Mouse (Mus musculus): ENCODE data around the gene Zfp948. TPM values are rescaled to one million over a fixed set of nuclear protein-coding genes. Genes with fewer than 3 reads are reported as not detected.

Gene Zfp948
- polyA plus RNA-seq (2015; fragmentation: Nextera tagmentation; extraction: Ambion mirVana): 9.7 and 11.4 TPM in 2 replicates

DNA sequence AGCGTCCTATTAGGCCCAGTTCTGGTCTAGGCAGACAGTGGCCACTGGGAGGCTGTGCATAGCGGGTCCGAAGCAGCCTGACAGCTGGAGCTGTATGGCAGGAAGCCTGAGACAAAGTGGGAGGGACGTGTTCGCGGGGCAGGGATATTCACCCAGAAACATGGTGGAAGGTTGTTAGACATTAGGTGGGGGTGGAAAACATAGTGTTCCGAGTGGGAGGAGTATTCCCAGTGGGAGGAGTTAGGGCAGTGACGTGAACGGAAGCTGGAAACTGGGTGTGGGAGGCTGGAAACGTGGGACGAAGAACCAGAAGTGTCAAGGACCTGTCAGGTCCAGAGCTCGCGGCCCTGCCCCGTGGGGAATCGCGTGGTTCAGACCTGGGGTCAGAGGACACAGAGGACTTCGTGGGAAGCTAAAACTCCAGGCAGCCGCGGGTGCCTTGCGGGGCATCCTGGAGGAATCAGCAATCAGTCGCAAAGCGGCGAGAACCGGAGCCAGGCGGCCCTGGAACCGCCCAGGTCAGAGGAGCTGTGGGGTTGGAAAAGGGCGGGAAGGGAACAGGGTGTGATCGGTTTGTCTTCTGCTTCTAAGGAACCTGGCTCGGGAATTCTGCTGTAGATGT lies at the start of gene Zfp948:
Gene Zfp948 (plus strand): TSS at position 281 of the 622 bp plus-strand sequence.
- H3K9ac ChIP-seq: peak within 1 kb of the TSS; percentile 64
- under 1% methylated on average over 29 of the region's 29 CpGs for WGBS
- peak within 1 kb of the TSS; percentile 83 for H3K4me2 ChIP-seq
- peak within 1 kb of the TSS; percentile 93 for H3K27ac ChIP-seq
- no peaks in the 10 kb centered on the region for H3K27me3 ChIP-seq
- H3K4me1 ChIP-seq (replicated peaks): peaks cover 7% of the 10 kb centered on the region
- H3K9me3 ChIP-seq (replicated peaks): no peaks in the 10 kb centered on the region
- peak within 1 kb of the TSS; percentile 67 for H3K4me3 ChIP-seq
- H3K36me3 ChIP-seq: peaks cover 10% of the 10 kb centered on the region; the same call in 1 of the 2 replicates
- peak; percentile 96 for ATAC-seq (replicated peaks; ENCODE audit: insufficient number of reproducible peaks, insufficient read depth, low FRiP score, low read depth)

DNA sequence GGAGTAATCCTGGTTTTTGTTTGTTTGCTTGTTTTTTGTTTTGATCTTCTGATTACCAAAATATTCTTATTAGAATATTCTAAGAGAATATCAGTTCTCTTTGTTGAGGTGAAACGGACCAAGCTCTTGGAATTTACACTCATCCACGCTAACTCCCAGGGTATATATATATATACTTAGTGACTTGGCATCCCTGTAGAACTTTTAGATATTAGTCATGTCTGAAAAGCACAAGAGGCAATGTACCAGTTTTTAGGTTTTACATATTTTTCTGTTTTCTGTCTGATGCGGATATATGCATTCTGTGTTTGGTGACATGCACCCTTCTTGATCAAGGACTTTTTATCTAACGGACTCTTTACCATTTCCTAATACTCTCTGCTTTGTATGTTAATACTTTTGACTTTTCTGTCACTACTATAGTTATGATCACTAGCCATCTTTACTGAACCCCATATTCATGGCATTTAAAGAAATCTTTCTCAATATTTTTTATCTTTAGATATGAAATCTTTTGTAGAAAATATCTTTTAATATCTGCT lies 49.6 kb upstream of the Zfp948 start:
- peaks cover 11% of the 10 kb centered on the region for H3K4me1 ChIP-seq (replicated peaks)
- no peaks in the 10 kb centered on the region for H3K27me3 ChIP-seq
- H3K27ac ChIP-seq: peak overlapping the region; percentile 81
- H3K4me3 ChIP-seq: peak overlapping the region; percentile 56
- peak overlapping the region; percentile 52 for H3K9ac ChIP-seq
- H3K9me3 ChIP-seq (replicated peaks): no peaks in the 10 kb centered on the region
- WGBS: 24% methylated on average over 4 of the region's 4 CpGs
- ATAC-seq (replicated peaks; ENCODE audit: insufficient number of reproducible peaks, insufficient read depth, low FRiP score, low read depth): no peak
- H3K36me3 ChIP-seq: no peaks in the 10 kb centered on the region
- H3K4me2 ChIP-seq: peak overlapping the region; percentile 80

DNA sequence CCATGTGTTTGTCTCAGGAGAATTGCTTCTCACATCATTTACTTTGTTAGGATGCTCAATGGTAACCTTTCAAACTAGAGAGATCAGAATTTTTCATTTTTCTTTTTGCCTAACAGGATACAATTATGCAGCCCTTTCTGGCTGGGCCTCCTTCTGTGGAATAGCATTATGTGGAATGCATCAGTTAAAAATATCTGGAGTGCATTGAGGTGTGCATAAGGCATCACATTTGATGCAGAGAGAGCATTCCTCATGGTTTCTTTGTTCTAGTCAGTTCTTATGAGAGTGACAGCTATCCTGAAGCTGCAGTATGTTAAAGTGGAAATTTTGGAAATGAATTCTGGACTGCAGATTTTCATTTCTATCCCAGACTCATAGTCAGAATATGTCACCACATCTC lies 40.5 kb upstream of the Zfp948 start:
- Histone ChIP-seq H3K27ac (no peak overlapping the region), H3K4me3 (no peak overlapping the region), H3K9me3 (replicated peaks) (no peaks in the 10 kb centered on the region), H3K36me3 (no peaks in the 10 kb centered on the region), H3K4me2 (no peak overlapping the region), H3K9ac (no peak overlapping the region), H3K27me3 (no peaks in the 10 kb centered on the region), H3K4me1 (replicated peaks) (peaks cover 2% of the 10 kb centered on the region; the same call in 1 of the 2 replicates)
- no peak for ATAC-seq (replicated peaks; ENCODE audit: insufficient number of reproducible peaks, insufficient read depth, low FRiP score, low read depth)

DNA sequence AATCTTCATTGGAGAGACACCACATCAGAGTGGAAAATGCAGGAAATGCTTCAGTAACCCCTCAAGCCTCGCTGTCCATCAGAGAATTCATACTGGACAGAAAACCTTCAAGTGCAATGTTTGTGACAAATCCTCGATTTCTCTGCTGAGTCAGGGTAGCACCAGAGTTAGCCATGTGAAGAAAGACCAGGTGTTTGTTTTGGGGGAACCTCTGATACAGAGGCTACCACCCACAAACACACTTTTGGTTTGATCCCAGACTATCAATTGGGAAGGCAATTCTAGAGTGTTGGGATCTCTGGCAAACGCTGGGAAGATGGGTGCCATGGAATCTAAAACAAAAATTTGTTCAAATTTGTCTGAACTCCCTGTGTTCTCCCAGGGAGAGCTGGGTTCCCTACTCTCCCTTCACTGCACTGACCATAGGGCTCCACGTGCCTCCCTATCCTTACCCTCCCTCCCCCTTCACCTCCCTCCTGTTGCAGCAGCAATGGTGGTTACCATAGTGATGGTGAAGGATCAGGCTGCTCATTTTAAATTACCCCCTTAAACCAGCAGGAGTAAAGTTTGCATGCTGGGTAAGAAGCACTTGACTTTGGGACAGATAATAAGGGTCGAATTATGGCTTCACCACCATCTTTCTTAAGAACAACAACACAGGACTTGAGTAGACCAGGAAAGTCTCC lies 36.0 kb upstream of the Zfp948 start:
- no peak overlapping the region; the same call in 1 of the 2 replicates for H3K27ac ChIP-seq
- no peaks in the 10 kb centered on the region for H3K36me3 ChIP-seq
- H3K9me3 ChIP-seq (replicated peaks): no peaks in the 10 kb centered on the region
- ATAC-seq (replicated peaks; ENCODE audit: insufficient number of reproducible peaks, insufficient read depth, low FRiP score, low read depth): no peak
- H3K27me3 ChIP-seq: no peaks in the 10 kb centered on the region
- 71% methylated on average over 5 of the region's 5 CpGs for WGBS
- no peak overlapping the region for H3K4me3 ChIP-seq
- peaks cover 22% of the 10 kb centered on the region for H3K4me1 ChIP-seq (replicated peaks)
- peak overlapping the region; percentile 77; the same call in 1 of the 2 replicates for H3K4me2 ChIP-seq
- no peak overlapping the region for H3K9ac ChIP-seq

DNA sequence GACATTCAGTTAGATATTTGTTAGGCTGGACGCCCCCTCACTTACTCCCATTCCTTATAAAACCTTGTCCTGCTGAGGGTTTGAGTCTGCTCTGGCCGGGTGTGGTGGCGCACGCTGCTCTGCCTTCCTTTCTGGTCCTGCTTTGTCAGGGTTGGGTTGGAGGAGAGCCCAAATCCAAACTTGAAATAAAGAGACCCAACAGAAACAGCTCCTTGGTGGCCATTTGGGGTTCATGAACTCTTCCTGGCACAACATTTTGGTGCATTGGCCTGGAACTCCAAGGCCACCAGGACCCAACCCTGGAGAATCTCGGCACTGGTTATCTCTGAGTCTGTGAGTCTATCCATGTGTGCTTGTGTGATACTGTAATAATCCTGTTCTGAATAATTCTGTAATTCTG lies 35.2 kb upstream of the Zfp948 start:
- peak overlapping the region; percentile 97 for H3K9ac ChIP-seq
- H3K27me3 ChIP-seq: no peaks in the 10 kb centered on the region
- H3K4me3 ChIP-seq: peak overlapping the region; percentile 91
- H3K27ac ChIP-seq: peak overlapping the region; percentile 99
- H3K36me3 ChIP-seq: no peaks in the 10 kb centered on the region
- H3K9me3 ChIP-seq (replicated peaks): no peaks in the 10 kb centered on the region
- H3K4me2 ChIP-seq: peak overlapping the region; percentile 77
- no peak for ATAC-seq (replicated peaks; ENCODE audit: insufficient number of reproducible peaks, insufficient read depth, low FRiP score, low read depth)
- H3K4me1 ChIP-seq (replicated peaks): peaks cover 23% of the 10 kb centered on the region
- WGBS: 51% methylated on average over 5 of the region's 5 CpGs

DNA sequence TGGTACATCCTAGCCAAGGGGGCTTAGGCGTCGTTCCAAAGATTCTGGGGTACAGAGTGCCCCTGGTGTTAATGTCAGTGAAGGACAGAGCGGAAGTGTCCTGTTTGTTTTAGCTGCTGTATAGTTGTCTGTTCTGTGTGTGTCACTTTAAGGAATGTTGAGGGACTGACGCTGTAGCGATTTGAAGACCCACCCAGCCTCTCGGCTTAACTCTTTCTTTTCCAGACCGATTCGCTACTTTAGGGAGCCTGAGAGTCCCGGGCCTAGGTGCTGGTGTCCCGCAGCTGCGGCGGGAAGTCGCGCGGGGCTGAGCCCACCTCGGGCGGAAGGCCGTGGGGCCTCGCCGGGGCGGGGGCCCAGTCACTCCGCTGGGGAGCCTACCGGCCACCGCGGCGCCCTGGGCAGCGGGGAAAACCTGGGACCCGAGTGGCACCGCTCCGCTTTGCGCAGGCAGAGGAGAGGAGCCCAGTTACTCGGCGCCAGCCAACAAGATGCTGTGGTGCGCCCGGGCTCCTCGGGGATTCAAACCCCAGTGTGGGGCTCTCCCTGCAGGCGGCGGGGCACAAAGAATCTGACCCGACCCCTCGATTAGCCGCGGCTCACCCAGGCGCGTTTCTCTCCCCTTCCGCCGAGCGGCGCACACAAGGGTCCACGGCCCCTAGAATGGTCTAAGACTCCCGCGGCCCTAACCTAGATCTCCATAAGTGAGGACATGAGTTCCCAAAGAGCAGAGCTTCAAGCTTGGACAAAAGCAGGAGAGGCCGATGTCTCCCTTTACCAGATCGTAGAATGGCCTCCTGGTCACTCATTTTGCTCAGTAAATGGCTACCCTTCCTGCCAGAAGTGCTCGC lies 34.5 kb upstream of the Zfp948 start:
- peak overlapping the region; percentile 97 for H3K9ac ChIP-seq
- H3K9me3 ChIP-seq (replicated peaks): no peaks in the 10 kb centered on the region
- H3K4me2 ChIP-seq: peak overlapping the region; percentile 77
- H3K4me1 ChIP-seq (replicated peaks): peaks cover 23% of the 10 kb centered on the region
- H3K27ac ChIP-seq: peak overlapping the region; percentile 99
- peak overlapping the region; percentile 91 for H3K4me3 ChIP-seq
- ATAC-seq (replicated peaks; ENCODE audit: insufficient number of reproducible peaks, insufficient read depth, low FRiP score, low read depth): peak; percentile 87
- WGBS: under 1% methylated on average over 54 of the region's 54 CpGs
- no peaks in the 10 kb centered on the region for H3K27me3 ChIP-seq
- no peaks in the 10 kb centered on the region for H3K36me3 ChIP-seq

DNA sequence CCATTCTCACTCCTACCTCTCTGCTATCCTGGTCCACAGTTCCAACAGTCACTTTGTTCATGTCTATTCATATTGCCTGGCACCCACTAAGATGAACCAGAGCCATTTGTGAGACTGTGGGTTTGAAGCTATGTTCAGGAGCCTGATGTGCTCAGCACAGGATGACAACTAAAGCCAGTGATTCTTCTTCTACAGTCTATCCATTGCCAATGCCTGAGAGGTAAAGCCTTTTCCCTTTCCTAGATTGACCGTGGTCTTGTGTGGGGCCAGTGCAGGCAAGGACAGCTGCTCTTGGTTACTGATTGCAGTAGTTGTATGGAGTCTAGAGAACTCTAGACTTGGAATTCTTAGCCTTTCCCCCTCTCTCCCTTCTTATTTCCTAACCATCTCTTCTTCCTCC lies 32.8 kb upstream of the Zfp948 start:
- H3K27ac ChIP-seq: peak overlapping the region; percentile 69; the same call in 1 of the 2 replicates
- H3K4me3 ChIP-seq: no peak overlapping the region
- H3K9me3 ChIP-seq (replicated peaks): no peaks in the 10 kb centered on the region
- H3K27me3 ChIP-seq: no peaks in the 10 kb centered on the region
- no peak for ATAC-seq (replicated peaks; ENCODE audit: insufficient number of reproducible peaks, insufficient read depth, low FRiP score, low read depth)
- 84% methylated on average over 1 of the region's 1 CpGs for WGBS
- no peaks in the 10 kb centered on the region for H3K36me3 ChIP-seq
- no peak overlapping the region for H3K4me2 ChIP-seq
- peaks cover 23% of the 10 kb centered on the region for H3K4me1 ChIP-seq (replicated peaks)
- no peak overlapping the region for H3K9ac ChIP-seq

DNA sequence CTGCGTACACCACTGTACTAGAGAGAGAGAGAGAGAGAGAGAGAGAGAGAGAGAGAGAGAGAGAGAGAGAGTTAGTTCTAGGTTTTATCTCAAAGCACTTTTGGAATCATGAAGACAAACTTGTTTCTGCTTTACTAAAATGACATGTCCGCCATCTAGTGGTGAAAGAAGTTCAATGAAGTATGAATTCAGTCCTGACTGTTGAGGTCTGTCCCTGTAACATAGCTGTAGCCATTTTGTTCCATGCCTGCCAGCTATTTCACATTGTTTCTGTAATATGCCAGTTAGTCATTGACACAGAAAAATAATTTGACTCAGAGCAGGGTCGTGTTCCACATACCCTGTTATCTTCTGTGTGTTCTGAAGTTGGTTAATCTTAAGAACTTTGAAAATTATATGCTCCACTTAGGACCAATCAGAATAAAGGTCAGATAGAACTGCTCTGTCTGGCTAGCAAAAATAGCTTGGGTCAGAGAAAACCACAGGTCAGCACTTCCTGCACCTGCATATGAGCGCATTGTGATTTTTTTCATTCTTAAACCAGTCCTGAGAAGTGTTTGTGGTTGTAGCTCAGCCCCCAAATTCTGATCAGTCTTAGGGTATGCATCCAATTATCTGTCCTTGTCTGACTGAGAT lies 32.2 kb upstream of the Zfp948 start:
- Histone ChIP-seq H3K9me3 (replicated peaks) (no peaks in the 10 kb centered on the region), H3K4me1 (replicated peaks) (peaks cover 23% of the 10 kb centered on the region), H3K36me3 (no peaks in the 10 kb centered on the region), H3K4me2 (peak overlapping the region; percentile 88), H3K27me3 (no peaks in the 10 kb centered on the region), H3K27ac (peak overlapping the region; percentile 69), H3K9ac (no peak overlapping the region), H3K4me3 (no peak overlapping the region)
- peak; percentile 37; the same call in 1 of the 2 replicates for ATAC-seq (replicated peaks; ENCODE audit: insufficient number of reproducible peaks, insufficient read depth, low FRiP score, low read depth)
- whole genome bisulfite sequencing: 9% methylated on average over 4 of the region's 4 CpGs

DNA sequence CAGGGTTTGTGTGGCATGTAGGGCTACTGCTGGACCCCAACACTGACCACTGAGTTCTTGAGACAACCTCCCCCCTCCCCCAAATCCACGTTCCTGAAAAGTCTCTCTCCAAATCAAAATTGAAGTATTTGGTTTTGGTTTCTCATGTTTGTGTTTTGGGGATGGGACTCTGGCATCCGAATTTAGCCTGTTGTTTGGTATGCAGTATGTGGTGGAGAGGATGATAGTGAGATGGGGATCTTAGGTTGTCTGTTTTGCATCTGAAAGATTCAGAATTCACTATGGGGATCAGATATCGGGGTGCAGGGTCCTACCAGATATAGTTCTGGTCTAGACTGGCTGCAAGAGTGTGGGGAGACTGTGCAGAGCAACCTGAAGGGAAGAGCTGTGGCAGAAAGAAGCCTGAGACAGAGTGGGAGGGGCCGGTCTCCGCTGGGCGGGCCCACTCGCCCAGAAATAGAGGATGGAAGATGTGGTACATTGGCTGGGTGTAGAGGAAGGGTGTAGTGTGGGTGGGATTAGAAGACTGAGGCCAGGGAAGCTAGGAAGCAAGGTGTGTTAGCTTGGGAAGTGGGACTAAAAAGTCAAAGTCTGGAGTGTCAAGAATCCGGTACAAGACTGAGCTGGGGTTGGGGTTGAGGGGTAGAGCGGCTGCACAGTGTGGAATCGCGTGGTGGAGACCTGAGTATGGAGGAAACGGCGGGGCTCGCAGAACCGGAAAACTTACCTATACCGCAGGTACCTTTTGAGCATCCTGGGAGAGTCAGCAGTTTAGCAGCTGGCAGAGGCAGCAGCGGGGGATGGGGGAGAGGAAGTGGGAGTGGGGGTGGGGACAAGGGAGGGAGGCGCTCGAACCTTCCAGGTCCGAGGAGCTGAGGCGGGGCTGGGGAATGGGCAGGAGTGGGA lies 31.5 kb upstream of the Zfp948 start, which contains the start of gene Zfp52:
Gene Zfp52 (plus strand): TSS at position 444 of the 906 bp plus-strand sequence.
- peaks cover 23% of the 10 kb centered on the region for H3K4me1 ChIP-seq (replicated peaks)
- H3K4me3 ChIP-seq: peak within 1 kb of the TSS; percentile 69
- no peaks in the 10 kb centered on the region for H3K36me3 ChIP-seq
- WGBS: 3% methylated on average over 21 of the region's 21 CpGs
- H3K27ac ChIP-seq: peak within 1 kb of the TSS; percentile 69
- H3K9me3 ChIP-seq (replicated peaks): no peaks in the 10 kb centered on the region
- peak within 1 kb of the TSS; percentile 88 for H3K4me2 ChIP-seq
- peak within 1 kb of the TSS; percentile 64 for H3K9ac ChIP-seq
- ATAC-seq (replicated peaks; ENCODE audit: insufficient number of reproducible peaks, insufficient read depth, low FRiP score, low read depth): peak; percentile 63
- H3K27me3 ChIP-seq: no peaks in the 10 kb centered on the region

DNA sequence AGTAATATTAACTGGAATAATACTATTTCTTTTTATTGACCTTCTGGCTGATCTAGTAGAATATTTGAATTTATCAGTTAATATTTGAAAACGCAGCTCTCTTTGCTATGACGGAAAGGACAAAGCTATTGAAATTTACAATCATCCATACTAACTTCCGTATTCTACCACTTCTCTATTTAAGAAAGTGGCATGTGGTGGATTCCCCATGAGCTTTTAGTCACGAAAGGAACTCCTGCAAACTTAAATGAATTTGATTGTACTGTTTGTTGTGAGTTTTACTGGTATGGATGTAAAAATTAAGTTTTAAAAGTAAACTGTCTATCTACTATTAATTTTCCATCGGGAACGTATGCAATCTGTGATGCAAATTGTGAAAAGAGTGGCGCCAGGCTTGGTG lies 30.7 kb upstream of the Zfp948 start:
- 30% methylated on average over 7 of the region's 7 CpGs for WGBS
- H3K4me1 ChIP-seq (replicated peaks): peaks cover 21% of the 10 kb centered on the region
- peak overlapping the region; percentile 88 for H3K4me2 ChIP-seq
- H3K9me3 ChIP-seq (replicated peaks): no peaks in the 10 kb centered on the region
- no peak for ATAC-seq (replicated peaks; ENCODE audit: insufficient number of reproducible peaks, insufficient read depth, low FRiP score, low read depth)
- no peaks in the 10 kb centered on the region for H3K36me3 ChIP-seq
- H3K27ac ChIP-seq: no peak overlapping the region
- peak overlapping the region; percentile 69 for H3K4me3 ChIP-seq
- H3K27me3 ChIP-seq: no peaks in the 10 kb centered on the region
- H3K9ac ChIP-seq: peak overlapping the region; percentile 64; the same call in 1 of the 2 replicates
